Mouse (Mus musculus) testis, adult 2 months (tissue): ENCODE data around the gene Tefm.

Source experiments
- CTCF ChIP-seq: fragments of 200-500 bp; IDR thresholded peaks from 2 replicates; pipeline ENCODE4 v1.5.1; 2012; ENCODE audit warnings: low read depth, mild to moderate bottlenecking, inconsistent platforms, low read length, moderate library complexity; ENCODE audit not compliant: control insufficient read depth, insufficient read depth, insufficient replicate concordance
- POLR2A ChIP-seq: fragments of 200-500 bp; IDR thresholded peaks from 2 replicates; pipeline ENCODE4 v1.6.1; 2012; ENCODE audit warnings: low read depth, mild to moderate bottlenecking, inconsistent platforms, low read length, moderate library complexity; ENCODE audit not compliant: control insufficient read depth

- TF ChIP-seq CTCF (no peak), POLR2A (no peak)
These were observed 52.2 kb downstream of the Tefm start for GRCm38 (mm10) chr11:80089817-80090214.
